Mouse (Mus musculus) small intestine, adult 2 months (tissue): ENCODE data around the gene C3ar1. TPM values are rescaled to one million over a fixed set of nuclear protein-coding genes. Genes with fewer than 3 reads are reported as not detected.

Source experiments
- H3K27ac ChIP-seq: fragments of 200-500 bp; 2 replicates; pipeline ENCODE4 v1.5.1; 2012; ENCODE audit warnings: low read depth, low read length, control low read depth, inconsistent platforms; ENCODE audit not compliant: insufficient read depth
- H3K27me3 ChIP-seq: fragments of 200-500 bp; 2 replicates; pipeline ENCODE4 v1.6.1; 2012; ENCODE audit warnings: mild to moderate bottlenecking, moderate library complexity, low read length, inconsistent platforms; ENCODE audit not compliant: control insufficient read depth, insufficient read depth
- H3K36me3 ChIP-seq: fragments of 200-500 bp; 2 replicates; pipeline ENCODE4 v1.6.1; 2012; ENCODE audit warnings: mild to moderate bottlenecking, low read length, control low read depth, inconsistent platforms; ENCODE audit not compliant: control insufficient read depth, insufficient read depth
- H3K4me1 ChIP-seq: fragments of 200-500 bp; 2 replicates; pipeline ENCODE4 v1.6.1; 2012; ENCODE audit warnings: low read length, inconsistent platforms, mixed read lengths; ENCODE audit not compliant: control insufficient read depth, insufficient read depth, insufficient read length
- H3K4me3 ChIP-seq: fragments of 200-500 bp; 2 replicates; pipeline ENCODE4 v1.5.1; 2012; ENCODE audit warnings: low read depth, mild to moderate bottlenecking, control low read depth, inconsistent platforms, low read length, moderate library complexity
- CTCF ChIP-seq: fragments of 200-500 bp; IDR thresholded peaks from 2 replicates; pipeline ENCODE4 v1.5.1; 2012; ENCODE audit warnings: low read depth, mild to moderate bottlenecking, control low read depth, inconsistent platforms, low read length, moderate library complexity, mixed read lengths; ENCODE audit not compliant: insufficient replicate concordance, insufficient read length; ENCODE audit errors: extremely low read depth
- POLR2A ChIP-seq: fragments of 200-500 bp; IDR thresholded peaks from 2 replicates; pipeline ENCODE4 v1.6.1; 2012; ENCODE audit warnings: low read depth, mild to moderate bottlenecking, control low read depth, inconsistent platforms, low read length, moderate library complexity
- WGBS: fragments of 180-500 bp; shearing (Covaris S2); methylation state at CpG from one replicate; pipeline ENCODE4 v1.1.7; 2018; 5-methylcytosine and 5-hydroxymethylcytosine counted together
- polyA plus RNA-seq: library from polyadenylated mRNA; depleted of rRNA; stranded (reverse); fragments of >200 nt; gene quantifications from 2 replicates; pipeline ENCODE4 v1.2.3, GENCODE M21; 2012; rRNA removed

Gene C3ar1
- polyA plus RNA-seq, 1 experiment = 1.8 TPM

DNA sequence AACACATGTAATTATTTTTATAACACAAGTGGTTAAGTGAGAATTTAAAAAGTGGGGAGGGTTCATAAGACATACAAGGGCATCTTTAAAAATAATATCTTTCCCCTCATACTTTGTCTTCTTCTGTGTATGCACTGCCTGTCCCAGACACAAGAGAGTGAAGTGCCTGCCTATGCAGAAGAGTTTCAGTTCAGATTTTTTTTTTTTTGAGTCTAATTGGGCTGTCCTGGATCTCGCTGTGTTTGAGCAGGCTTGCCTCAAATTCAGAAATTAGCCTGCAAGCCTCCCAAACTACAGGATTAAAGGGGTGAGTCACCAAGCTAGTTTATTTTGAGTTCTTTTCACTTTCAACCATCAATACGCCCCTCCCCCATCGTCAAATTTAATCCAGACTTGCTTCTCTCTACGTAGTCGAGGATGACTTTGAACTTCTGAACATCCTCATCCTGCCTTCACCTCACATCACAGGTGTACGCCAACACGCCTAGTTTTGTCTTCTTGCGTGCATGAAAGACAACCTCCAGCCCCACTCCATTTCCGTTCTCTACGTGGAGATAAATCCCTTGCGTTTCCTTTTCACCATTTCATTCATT is 45.8 kb downstream of the C3ar1 start:
- peak overlapping the region; percentile 79 for H3K4me3 ChIP-seq
- no peaks in the 10 kb centered on the region for H3K4me1 ChIP-seq
- TF ChIP-seq CTCF (no peak), POLR2A (no peak)
- WGBS = 4% methylated on average over 11 of the region's 11 CpGs
- no peaks in the 10 kb centered on the region for H3K36me3 ChIP-seq
- peak overlapping the region; percentile 95 for H3K27ac ChIP-seq
- no peaks in the 10 kb centered on the region for H3K27me3 ChIP-seq

GRCm38 (mm10) chr6:122804418-122804817 is 51.5 kb downstream of the C3ar1 start:
- WGBS = 3% methylated on average over 5 of the region's 5 CpGs
- TF ChIP-seq CTCF (no peak), POLR2A (no peak)

DNA sequence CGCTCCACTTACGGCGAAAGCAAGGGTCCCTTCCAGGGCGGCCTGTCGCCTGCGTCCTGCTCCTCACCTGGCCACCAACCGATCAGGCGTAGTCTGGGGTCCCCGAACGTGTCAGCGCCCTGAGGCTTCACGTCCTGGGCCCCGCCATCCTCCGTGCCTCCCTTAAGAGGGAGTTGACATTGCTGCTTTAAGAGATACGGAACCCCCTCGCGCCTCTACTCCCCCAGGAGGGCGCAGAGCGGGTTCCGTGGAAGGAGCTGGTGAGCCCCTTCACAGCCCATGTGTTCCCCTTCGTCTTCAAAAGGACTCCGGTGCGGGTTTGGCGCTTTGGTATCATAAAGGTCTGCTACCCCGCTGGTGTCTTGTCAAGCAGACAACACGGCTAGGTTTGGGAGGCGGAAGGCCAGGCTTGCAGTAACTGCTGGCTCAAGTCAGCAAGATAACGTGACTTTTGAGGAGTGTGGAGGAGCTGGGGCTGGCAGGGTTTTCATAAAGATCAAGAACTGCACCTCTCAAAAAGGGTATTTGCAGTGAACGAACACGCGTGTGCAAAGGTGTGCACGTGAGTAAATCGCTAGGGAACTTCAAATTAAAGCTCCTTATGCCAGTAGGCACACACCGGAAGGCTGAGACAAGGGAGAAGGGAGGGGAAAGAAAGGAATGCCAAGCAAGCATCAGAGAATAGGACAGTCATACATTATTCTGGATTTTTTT is 54.0 kb downstream of the C3ar1 start:
- H3K4me3 ChIP-seq = peak overlapping the region; percentile 63
- WGBS = 5% methylated on average over 34 of the region's 34 CpGs
- TF ChIP-seq POLR2A (no peak), CTCF (no peak)

More at GRCm38 (mm10) chr6:122804418-122804817, 51.5 kb downstream of the C3ar1 start:
- no peak overlapping the region for H3K27ac ChIP-seq
- H3K27me3 ChIP-seq = 0 out of 2 replicates have a peak, but pooled peaks cover 7% of the 10 kb centered on the region
- H3K4me1 ChIP-seq = peaks cover 6% of the 10 kb centered on the region
- no peaks in the 10 kb centered on the region for H3K36me3 ChIP-seq
- no peak overlapping the region for H3K4me3 ChIP-seq

GRCm38 (mm10) chr6:122801301-122801800 is 54.6 kb downstream of the C3ar1 start, which contains the start of gene Slc2a3:
Slc2a3 (minus strand) TSS chr6:122801640.
- peak within 1 kb of the TSS; percentile 23; the same call in 1 of the 2 replicates for H3K27ac ChIP-seq
- WGBS = 2% methylated on average over 46 of the region's 46 CpGs
- H3K4me3 ChIP-seq = peak within 1 kb of the TSS; percentile 63
- H3K27me3 ChIP-seq = 0 out of 2 replicates have a peak, but pooled peaks cover 7% of the 10 kb centered on the region
- TF ChIP-seq CTCF (no peak), POLR2A (no peak)
- H3K36me3 ChIP-seq = no peaks in the 10 kb centered on the region
- peaks cover 6% of the 10 kb centered on the region for H3K4me1 ChIP-seq

More for the DNA sequence above, 54.0 kb downstream of the C3ar1 start:
- 0 out of 2 replicates have a peak, but pooled peaks cover 7% of the 10 kb centered on the region for H3K27me3 ChIP-seq
- 0 out of 2 replicates have a peak overlapping the region, but pooled peaks have one; percentile 23 for H3K27ac ChIP-seq
- peaks cover 6% of the 10 kb centered on the region for H3K4me1 ChIP-seq
- H3K36me3 ChIP-seq = no peaks in the 10 kb centered on the region

- WGBS = 41% methylated on average over 10 of the region's 10 CpGs
- Histone ChIP-seq H3K27ac (peak overlapping the region; percentile 2; the same call in 1 of the 2 replicates), H3K36me3 (no peaks in the 10 kb centered on the region), H3K27me3 (0 out of 2 replicates have a peak, but pooled peaks cover 7% of the 10 kb centered on the region), H3K4me1 (peaks cover 6% of the 10 kb centered on the region), H3K4me3 (peak overlapping the region; percentile 63)
- TF ChIP-seq CTCF = no peak
- no peak for TF ChIP-seq POLR2A
Measured at GRCm38 (mm10) chr6:122800640-122801300, 55.2 kb downstream of the C3ar1 start.

Other genes with a start within 250 kb of the C3ar1 start
- 0.14 TPM in 1 of 2 replicates, not detected in the other for gene Gdf3, start 246.1 kb downstream of the C3ar1 start, polyA plus RNA-seq
- gene Dppa3, start 229.8 kb downstream of the C3ar1 start, polyA plus RNA-seq = not detected in 2 replicates
- not detected in 2 replicates for gene Nanog, start 148.7 kb downstream of the C3ar1 start, polyA plus RNA-seq
- gene Slc2a3, start 54.5 kb downstream of the C3ar1 start, polyA plus RNA-seq = 1.0 and 1.3 TPM in 2 replicates
- gene Foxj2, start 36.2 kb downstream of the C3ar1 start, polyA plus RNA-seq = 5.9 and 12.3 TPM in 2 replicates
- gene Necap1, start 18.3 kb upstream of the C3ar1 start, polyA plus RNA-seq = 5.1 and 8.6 TPM in 2 replicates
- 0.29 and 0.65 TPM in 2 replicates for gene Clec4a1, start 65.7 kb upstream of the C3ar1 start, polyA plus RNA-seq
- 0.08 and 0.27 TPM in 2 replicates for gene Clec4a3, start 96.4 kb upstream of the C3ar1 start, polyA plus RNA-seq
- not detected in 2 replicates for gene Clec4a4, start 134.2 kb upstream of the C3ar1 start, polyA plus RNA-seq
- 0.27 TPM in 1 of 2 replicates, not detected in the other for gene Clec4b1, start 193.8 kb upstream of the C3ar1 start, polyA plus RNA-seq